Mouse (Mus musculus) liver, postnatal 0 days (tissue): ENCODE results near the gene Hivep1. TPM values are rescaled to one million over a fixed set of nuclear protein-coding genes. Genes with fewer than 3 reads are reported as not detected.

Experiments
- ATAC-seq: fragments of 200-750 bp; cut with Nextera tagmentation; 2 replicates; pipeline ENCODE4 v1.8.0; 2017; ENCODE audit warnings: mild to moderate bottlenecking, moderate library complexity
- DNase-seq: peaks from one replicate; pipeline ENCODE4 v3.0.0-alpha.2; 2016
- H3K27ac ChIP-seq: fragments of 300-500 bp; sonication (generic); 2 replicates; pipeline ENCODE4 v1.5.1; 2014; ENCODE audit warnings: antibody characterized with exemption, moderate library complexity, mild to moderate bottlenecking, low read depth
- H3K27me3 ChIP-seq: fragments of 300-500 bp; sonication (generic); 2 replicates; pipeline ENCODE4 v1.6.1; 2014; ENCODE audit warnings: low read length, control low read depth, mixed read lengths; ENCODE audit not compliant: insufficient read depth
- H3K36me3 ChIP-seq: fragments of 300-500 bp; sonication (generic); replicated peaks from 2 replicates; pipeline ENCODE4 v1.6.1; 2014; ENCODE audit warnings: mild to moderate bottlenecking, control low read depth, low read length, moderate library complexity, mixed read lengths; ENCODE audit not compliant: insufficient read depth
- H3K4me1 ChIP-seq: fragments of 300-500 bp; sonication (generic); 2 replicates; pipeline ENCODE4 v1.6.1; 2014; ENCODE audit warnings: antibody characterized with exemption, mild to moderate bottlenecking, control low read depth; ENCODE audit not compliant: insufficient read depth
- H3K4me2 ChIP-seq: fragments of 300-500 bp; sonication (generic); 2 replicates; pipeline ENCODE4 v1.6.1; 2014; ENCODE audit warnings: low read depth, mild to moderate bottlenecking, low read length, moderate library complexity, mixed read lengths
- H3K4me3 ChIP-seq: fragments of 300-500 bp; sonication (generic); 2 replicates; pipeline ENCODE4 v1.5.1; 2014; ENCODE audit warnings: low read depth, low read length
- H3K9ac ChIP-seq: fragments of 300-500 bp; sonication (generic); replicated peaks from 2 replicates; pipeline ENCODE4 v1.6.1; 2014; ENCODE audit warnings: mild to moderate bottlenecking, moderate library complexity
- H3K9me3 ChIP-seq: fragments of 300-500 bp; sonication (generic); 2 replicates; pipeline ENCODE4 v1.6.1; 2016; ENCODE audit warnings: mild to moderate bottlenecking, control low read depth, low read length, mixed read lengths
- CTCF ChIP-seq: sonication (generic); IDR thresholded peaks from 2 replicates; pipeline ENCODE4 v1.5.1; 2016; ENCODE audit warnings: antibody characterized with exemption, low read depth
- EP300 ChIP-seq: IDR thresholded peaks from 2 replicates; pipeline ENCODE4 v1.6.1; 2016; ENCODE audit warnings: antibody characterized with exemption, low read depth, mild to moderate bottlenecking
- WGBS: fragments of 180-500 bp; shearing (Covaris S2); extraction: QIAGEN DNeasy Blood & Tissue Kit; methylation state at CpG from one replicate; pipeline ENCODE4 v1.1.7; 2014; ENCODE audit not compliant: insufficient replicate concordance; 5-methylcytosine and 5-hydroxymethylcytosine counted together
- polyA plus RNA-seq: library from polyadenylated mRNA; unstranded; fragments of >200 nt; fragmentation: Nextera tagmentation; extraction: Ambion mirVana; gene quantifications from 2 replicates; pipeline ENCODE4 v1.2.1, GENCODE M21; 2015

Hivep1 gene
- polyA plus RNA-seq, 1 experiment from 2014 or later: 3.1 TPM

DNA sequence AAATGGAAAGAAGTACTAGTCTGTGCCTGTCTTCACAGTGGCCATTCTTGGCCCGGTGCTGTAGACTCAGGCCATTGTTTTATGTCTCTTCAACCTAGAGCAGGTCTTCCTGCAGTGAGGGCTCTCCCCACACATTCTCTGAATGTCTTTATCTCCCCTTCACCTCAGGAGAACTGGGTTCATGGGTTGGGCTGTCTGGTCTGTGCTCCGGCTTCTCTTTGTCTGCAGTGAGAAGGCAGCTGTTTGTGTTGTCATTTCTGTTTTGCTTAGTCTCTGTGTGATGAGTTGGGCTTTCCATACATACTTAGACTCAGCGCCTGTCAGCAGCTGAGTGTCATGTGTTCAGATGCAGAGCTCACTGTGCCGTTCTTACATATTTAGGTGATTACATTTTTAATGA, 18.4 kb downstream of the Hivep1 start:
- WGBS: 68% methylated on average over 4 of the region's 4 CpGs
- peaks cover 26% of the 10 kb centered on the region for H3K36me3 ChIP-seq
- no peak overlapping the region for H3K9ac ChIP-seq
- H3K4me1 ChIP-seq: peaks cover 20% of the 10 kb centered on the region
- no peaks in the 10 kb centered on the region for H3K27me3 ChIP-seq
- no peak overlapping the region for H3K4me2 ChIP-seq
- no peak overlapping the region for H3K4me3 ChIP-seq
- H3K27ac ChIP-seq: no peak overlapping the region
- TF ChIP-seq EP300 (no peak), CTCF (no peak)
- H3K9me3 ChIP-seq: no peaks in the 10 kb centered on the region
- DNase-seq (no peak), ATAC-seq (no peak)

- TF ChIP-seq EP300: no peak
- TF ChIP-seq CTCF: no peak
- no peak overlapping the region for H3K9ac ChIP-seq
- no peak overlapping the region for H3K27ac ChIP-seq
- no peaks in the 10 kb centered on the region for H3K27me3 ChIP-seq
- no peak overlapping the region for H3K4me2 ChIP-seq
- H3K36me3 ChIP-seq: peaks cover 20% of the 10 kb centered on the region
- ATAC-seq (no peak), DNase-seq (no peak)
- peaks cover 20% of the 10 kb centered on the region for H3K4me1 ChIP-seq
- no peaks in the 10 kb centered on the region for H3K9me3 ChIP-seq
- WGBS: 46% methylated on average over 6 of the region's 6 CpGs
- H3K4me3 ChIP-seq: no peak overlapping the region
These were observed 19.2 kb downstream of the Hivep1 start for GRCm38 (mm10) chr13:42071011-42071410.

DNA sequence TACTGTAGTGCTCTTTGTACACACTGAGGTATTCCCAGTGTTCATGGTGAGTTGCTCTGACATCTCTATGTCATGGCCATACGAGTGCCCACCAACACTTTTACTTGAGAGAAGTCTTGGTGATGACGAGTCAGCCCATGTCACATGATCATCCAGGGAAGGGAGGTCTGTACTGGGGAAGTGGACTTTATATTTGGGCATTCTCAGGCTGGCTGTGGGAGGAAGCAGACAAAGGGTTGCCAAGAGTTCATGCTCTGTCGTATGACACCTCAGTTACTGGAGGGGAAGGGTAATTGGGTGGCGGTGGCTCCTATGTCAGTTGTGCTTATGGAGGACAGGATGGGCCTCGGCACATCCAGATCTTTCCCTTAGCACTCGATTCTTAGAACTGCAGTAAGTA, 21.5 kb downstream of the Hivep1 start:
- peak; percentile 50; the same call in 1 of the 2 replicates for ATAC-seq

GRCm38 (mm10) chr13:42075546-42075945, 23.7 kb downstream of the Hivep1 start:
- Histone ChIP-seq H3K9ac (no peak overlapping the region), H3K27ac (no peak overlapping the region), H3K27me3 (no peaks in the 10 kb centered on the region), H3K9me3 (no peaks in the 10 kb centered on the region), H3K4me3 (no peak overlapping the region), H3K4me2 (no peak overlapping the region), H3K4me1 (peaks cover 22% of the 10 kb centered on the region), H3K36me3 (peaks cover 3% of the 10 kb centered on the region; the same call in 1 of the 2 replicates)
- ATAC-seq: no peak
- 82% methylated on average over 5 of the region's 5 CpGs for WGBS
- TF ChIP-seq CTCF (no peak), EP300 (no peak; the same call in 1 of the 2 replicates)
- DNase-seq: no peak

More for the DNA sequence above, 21.5 kb downstream of the Hivep1 start:
- Histone ChIP-seq H3K4me3 (no peak overlapping the region), H3K9me3 (no peaks in the 10 kb centered on the region), H3K27ac (no peak overlapping the region), H3K9ac (no peak overlapping the region), H3K4me2 (no peak overlapping the region), H3K36me3 (peaks cover 8% of the 10 kb centered on the region; the same call in 1 of the 2 replicates), H3K4me1 (peaks cover 27% of the 10 kb centered on the region), H3K27me3 (no peaks in the 10 kb centered on the region)
- TF ChIP-seq EP300: no peak
- no peak for TF ChIP-seq CTCF
- WGBS: 57% methylated on average over 6 of the region's 6 CpGs
- no peak for DNase-seq

- Histone ChIP-seq H3K4me1 (peaks cover 14% of the 10 kb centered on the region), H3K9me3 (no peaks in the 10 kb centered on the region), H3K27ac (no peak overlapping the region), H3K4me2 (no peak overlapping the region), H3K36me3 (peaks cover 4% of the 10 kb centered on the region), H3K27me3 (no peaks in the 10 kb centered on the region), H3K4me3 (no peak overlapping the region), H3K9ac (no peak overlapping the region)
- 90% methylated on average over 5 of the region's 5 CpGs for WGBS
- TF ChIP-seq CTCF (no peak), EP300 (no peak)
- no peak for ATAC-seq
- DNase-seq: no peak
These were observed 25.0 kb downstream of the Hivep1 start for GRCm38 (mm10) chr13:42076751-42077302.

GRCm38 (mm10) chr13:42077629-42078028, 25.8 kb downstream of the Hivep1 start:
- H3K9ac ChIP-seq: no peak overlapping the region
- peaks cover 6% of the 10 kb centered on the region for H3K36me3 ChIP-seq
- H3K4me3 ChIP-seq: no peak overlapping the region
- H3K27me3 ChIP-seq: no peaks in the 10 kb centered on the region
- no peak for DNase-seq
- H3K27ac ChIP-seq: no peak overlapping the region
- TF ChIP-seq EP300 (no peak), CTCF (no peak)
- no peak for ATAC-seq
- H3K9me3 ChIP-seq: no peaks in the 10 kb centered on the region
- H3K4me1 ChIP-seq: peaks cover 14% of the 10 kb centered on the region
- no peak overlapping the region for H3K4me2 ChIP-seq
- 67% methylated on average over 3 of the region's 3 CpGs for WGBS
